Mouse (Mus musculus) cerebellum, adult 11 months (tissue): ENCODE results near the gene Nr2c1.

ENCODE experiments used
- DNase-seq: peaks from one replicate; pipeline ENCODE4 v3.0.0; 2022

Nr2c1 gene

GRCm38 (mm10) chr10:94147756-94148531 is at the start of gene Nr2c1:
Gene Nr2c1 (plus strand): TSS chr10:94148023.
- peak; percentile 93 for DNase-seq

DNA sequence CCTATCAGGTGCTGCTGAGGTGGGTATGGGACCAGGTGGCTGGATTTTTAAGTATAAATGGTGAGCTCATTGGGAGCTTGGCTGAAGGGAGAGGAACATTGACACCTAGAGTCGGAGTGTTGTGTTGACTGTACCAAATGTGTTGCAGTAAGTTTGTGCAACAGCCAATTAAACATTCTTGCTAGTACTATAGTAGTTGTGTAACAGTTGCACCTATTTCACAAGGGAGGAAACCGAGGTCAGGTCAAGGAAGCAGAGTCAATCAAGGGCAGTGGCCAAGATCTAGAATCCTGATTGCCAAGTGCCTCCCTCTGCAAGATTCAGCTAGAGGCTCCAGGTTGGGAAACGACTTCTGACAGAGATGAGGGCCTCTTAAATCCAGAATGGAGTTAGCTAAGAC is 49.7 kb upstream of the Nr2c1 start:
- no peak for DNase-seq

GRCm38 (mm10) chr10:94105498-94105897 is 42.3 kb upstream of the Nr2c1 start:
- no peak for DNase-seq

- DNase-seq: no peak
These were observed 40.7 kb upstream of the Nr2c1 start for GRCm38 (mm10) chr10:94107168-94107567.

GRCm38 (mm10) chr10:94107607-94108006 is 40.2 kb upstream of the Nr2c1 start:
- DNase-seq: no peak

- no peak for DNase-seq
These were observed 39.0 kb upstream of the Nr2c1 start for GRCm38 (mm10) chr10:94108791-94109190.

DNA sequence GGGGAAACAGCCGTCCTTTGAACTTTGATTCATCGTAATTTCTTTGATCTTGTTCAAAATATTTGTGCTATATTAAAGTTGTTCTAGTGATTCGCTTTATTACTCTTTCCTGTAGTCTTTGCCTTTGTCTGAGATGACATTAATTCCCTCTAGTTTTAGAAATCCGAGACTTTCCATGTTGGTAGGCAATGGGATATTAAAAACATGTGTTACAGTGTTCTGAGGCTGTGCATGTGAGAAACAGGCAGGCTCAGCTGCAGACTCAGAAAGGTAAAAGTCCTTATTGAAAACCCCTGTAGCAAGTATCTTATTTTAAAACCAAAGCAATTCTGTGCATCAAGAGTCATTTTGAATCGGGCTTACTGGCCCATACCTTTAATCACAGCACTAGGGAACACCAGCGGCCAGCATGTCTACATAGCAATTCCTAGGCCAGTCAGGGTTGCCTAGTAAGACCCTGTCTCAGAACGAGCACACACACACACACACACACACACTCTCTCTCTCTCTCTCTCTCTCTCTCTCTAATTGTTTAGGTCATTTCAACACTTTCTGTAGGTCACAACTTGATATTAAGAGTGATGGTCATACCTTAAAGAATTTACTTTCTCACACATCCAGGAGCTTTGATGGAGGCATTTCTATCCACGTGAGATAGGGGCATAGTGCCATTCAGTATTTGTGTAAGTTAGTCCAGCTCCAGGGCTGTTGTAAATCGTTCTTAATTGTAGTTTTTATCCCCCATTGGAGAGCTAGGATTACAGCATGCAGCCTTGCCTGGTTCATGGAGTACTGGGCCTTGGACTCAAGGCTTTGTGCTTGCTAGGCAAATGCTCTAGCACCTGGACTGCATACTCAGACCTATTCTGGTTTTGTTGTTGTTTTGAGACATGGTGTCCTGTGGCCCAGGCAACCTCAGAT is 36.7 kb upstream of the Nr2c1 start:
- no peak for DNase-seq

- no peak for DNase-seq
These were observed 35.6 kb upstream of the Nr2c1 start for GRCm38 (mm10) chr10:94112207-94112606.

GRCm38 (mm10) chr10:94115893-94116599 is 31.8 kb upstream of the Nr2c1 start:
- peak; percentile 75 for DNase-seq

GRCm38 (mm10) chr10:94116781-94117340 is 31.0 kb upstream of the Nr2c1 start:
- DNase-seq: no peak

- no peak for DNase-seq
These were observed 29.9 kb upstream of the Nr2c1 start for GRCm38 (mm10) chr10:94117916-94118315.

DNA sequence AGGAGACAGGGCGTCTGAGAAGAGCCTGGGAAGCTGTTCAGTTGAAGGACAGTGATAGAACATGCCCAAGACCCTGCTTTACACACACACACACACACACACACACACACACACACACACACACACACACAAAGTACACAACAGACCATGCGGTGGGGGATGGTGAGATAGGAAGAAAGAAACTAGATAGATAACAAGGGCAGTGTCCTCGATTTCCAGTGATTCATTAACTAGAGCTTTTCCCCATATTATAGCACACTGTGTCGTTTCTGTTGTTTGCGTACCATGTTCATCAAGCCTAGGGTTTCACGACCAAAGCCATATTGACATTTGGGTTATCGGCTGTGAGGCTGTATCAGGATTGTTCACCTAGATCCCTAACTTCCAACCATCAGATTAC is 28.8 kb upstream of the Nr2c1 start:
- DNase-seq: no peak

GRCm38 (mm10) chr10:94120676-94121075 is 27.1 kb upstream of the Nr2c1 start:
- DNase-seq: no peak

- DNase-seq: no peak
These were observed 25.2 kb upstream of the Nr2c1 start for GRCm38 (mm10) chr10:94122595-94122994.

GRCm38 (mm10) chr10:94123581-94123980 is 24.2 kb upstream of the Nr2c1 start:
- no peak for DNase-seq

DNA sequence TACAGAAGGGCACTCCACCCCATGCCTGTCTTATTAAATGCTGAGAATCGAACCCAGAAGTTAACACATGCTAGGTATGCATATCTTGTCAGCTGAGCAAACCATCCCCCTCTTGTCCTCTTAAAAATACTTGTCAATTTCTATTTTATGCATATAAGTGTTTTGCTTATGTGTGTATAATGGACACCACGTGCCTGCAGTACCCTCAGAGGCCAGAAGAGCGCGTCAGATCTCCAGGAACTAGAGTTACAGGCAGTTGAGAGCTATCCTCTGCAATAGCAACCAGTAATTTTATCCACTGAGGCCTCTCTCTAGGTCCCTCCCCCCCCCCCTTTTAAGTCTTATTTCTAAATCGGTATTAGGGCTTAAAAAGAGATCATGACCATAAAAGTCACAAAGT is 23.4 kb upstream of the Nr2c1 start:
- no peak for DNase-seq

GRCm38 (mm10) chr10:94129680-94130119 is 18.1 kb upstream of the Nr2c1 start:
- peak; percentile 85 for DNase-seq

GRCm38 (mm10) chr10:94133081-94133480 is 14.7 kb upstream of the Nr2c1 start:
- peak; percentile 43 for DNase-seq

- no peak for DNase-seq
These were observed 14.1 kb upstream of the Nr2c1 start for GRCm38 (mm10) chr10:94133674-94134073.

DNA sequence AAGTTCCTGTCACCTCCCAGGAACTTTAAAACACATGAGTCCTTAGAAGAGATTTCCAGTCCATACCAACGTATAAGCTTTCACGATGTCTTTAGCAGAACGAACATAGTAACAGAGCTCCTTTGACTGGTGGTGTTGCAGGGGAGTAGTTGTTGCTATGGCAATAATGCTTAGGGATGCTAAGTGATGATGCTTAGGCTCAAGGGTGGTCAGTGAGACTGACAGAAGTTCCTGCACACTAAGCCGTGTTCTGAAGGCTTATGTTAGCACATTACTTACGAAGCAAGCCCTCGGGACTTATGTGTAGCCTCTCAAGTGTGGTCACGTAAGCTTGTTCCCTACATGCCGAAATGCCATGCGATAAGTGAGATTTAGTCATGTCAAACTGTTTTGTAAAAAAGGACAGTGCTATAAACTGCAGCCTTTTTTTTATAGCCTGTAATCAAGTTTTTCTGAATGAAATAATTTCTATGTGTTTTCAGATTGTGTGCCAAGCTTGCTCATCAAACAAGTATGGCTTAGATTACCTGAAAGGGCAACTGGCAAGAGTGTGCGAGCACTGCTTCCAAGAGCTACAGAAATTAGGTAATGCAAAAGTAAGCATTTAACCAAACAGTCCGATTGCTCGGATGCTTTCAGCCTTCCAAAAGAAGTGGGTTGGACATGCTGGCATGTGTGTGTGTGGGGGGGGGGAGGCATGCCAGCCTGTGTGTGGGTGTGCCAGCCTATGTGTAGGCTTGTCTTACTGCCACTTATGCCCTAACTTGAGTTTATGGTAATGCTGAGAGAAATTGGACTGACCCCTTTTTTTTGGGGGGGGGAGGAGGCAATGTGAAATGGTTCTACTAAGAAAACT is 13.1 kb upstream of the Nr2c1 start:
- DNase-seq: no peak

- DNase-seq: no peak
These were observed 8.8 kb upstream of the Nr2c1 start for GRCm38 (mm10) chr10:94138890-94139482.
